Mouse (Mus musculus): ENCODE results near the gene Dgkh. TPM values are rescaled to one million over a fixed set of nuclear protein-coding genes. Genes with fewer than 3 reads are reported as not detected.

Gene Dgkh
- total RNA-seq, 2 experiments from 2014 or later, result 2.8 to 3.3 TPM

DNA sequence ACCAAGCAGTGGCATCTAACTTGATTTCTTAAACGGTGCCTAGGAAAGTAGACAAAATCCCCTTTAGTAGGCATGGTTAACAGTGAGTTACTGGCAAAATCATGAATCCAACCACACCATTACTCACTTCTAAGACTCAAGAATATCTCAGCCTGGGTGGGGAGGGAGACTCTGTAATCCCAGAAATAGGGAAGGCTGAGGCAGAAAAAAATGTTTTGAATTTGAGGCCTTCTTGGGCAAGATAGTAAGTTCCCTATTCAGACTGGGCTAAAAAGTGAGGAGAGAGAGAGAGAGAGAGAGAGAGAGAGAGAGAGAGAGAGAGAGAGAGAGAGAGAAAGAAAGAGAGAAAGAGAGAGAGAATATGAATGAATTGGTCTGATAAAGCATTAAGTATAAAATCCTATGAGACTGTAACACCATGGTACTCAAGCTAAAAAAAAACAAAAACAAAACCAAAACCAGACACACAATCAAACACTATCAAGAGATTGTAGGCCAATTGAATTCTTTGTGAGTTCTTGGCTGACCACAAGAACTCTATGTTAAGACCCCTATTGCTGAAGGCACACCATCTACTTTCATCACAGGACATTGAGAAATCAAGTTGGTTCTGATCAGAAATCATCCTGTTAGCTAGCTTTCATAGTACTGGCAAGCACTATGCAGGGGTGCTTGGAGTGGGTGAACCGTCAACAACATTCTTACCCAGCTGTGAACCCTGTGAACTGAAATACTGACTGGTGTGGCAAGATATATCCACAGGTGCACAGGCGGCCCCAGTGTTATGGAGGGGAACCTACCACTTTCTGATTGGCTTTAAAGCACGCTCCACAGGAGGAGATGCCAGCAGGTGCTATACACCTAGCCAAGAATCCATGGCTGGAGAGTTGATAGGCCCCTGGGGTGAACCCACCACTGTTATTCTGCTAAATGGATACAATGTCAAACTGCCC is 101.4 kb downstream of the Dgkh start:
- H3K4me3 ChIP-seq, result no peak overlapping the region
- intact Hi-C loops (cut with DNase I), result no loop called here
- DNase-seq, result no peak
- TF ChIP-seq CTCF (IDR thresholded peaks at IDR 0.05), result no peak
- H3K27ac ChIP-seq, result no peak overlapping the region

DNA sequence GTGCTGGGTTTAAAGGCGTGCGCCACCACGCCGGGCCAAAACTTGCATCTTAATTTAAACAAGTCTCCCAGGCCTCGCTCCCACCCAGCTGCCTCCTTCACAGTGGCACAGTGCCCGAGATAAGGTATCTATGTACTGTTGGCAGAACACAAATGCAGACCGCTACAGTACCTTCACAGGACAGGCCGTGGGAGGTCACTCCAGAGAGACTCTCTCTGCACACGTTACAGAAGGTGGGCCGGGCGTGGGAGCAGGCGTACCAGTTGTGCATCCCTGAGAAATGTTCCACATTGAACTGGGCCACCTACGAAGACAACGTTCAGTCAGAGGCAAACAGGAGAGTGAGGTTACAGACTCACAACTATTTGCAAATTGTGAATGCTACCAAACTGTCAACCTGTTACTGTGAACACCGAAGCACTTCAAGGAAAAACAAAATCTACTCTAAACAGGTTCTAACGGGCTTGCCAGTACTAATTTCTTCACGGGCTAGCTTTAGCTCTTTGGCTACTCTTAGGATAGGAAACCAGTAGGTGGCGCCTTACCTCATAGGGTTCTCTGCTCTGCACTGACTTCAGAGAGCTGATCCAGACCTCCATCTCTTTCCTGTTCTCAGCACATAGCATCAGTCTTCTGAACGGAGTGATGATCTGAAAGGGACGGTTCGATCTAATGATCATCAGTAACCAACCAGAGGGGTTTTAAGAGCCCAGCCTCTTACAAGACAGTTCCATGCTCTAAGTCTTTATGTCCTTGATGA is 104.9 kb downstream of the Dgkh start:
- Histone ChIP-seq H3K27ac (no peak overlapping the region), H3K4me3 (no peak overlapping the region)
- no peak for DNase-seq
- intact Hi-C loops (cut with DNase I), result no loop called here
- peak; percentile 67 for TF ChIP-seq CTCF (IDR thresholded peaks at IDR 0.05)

DNA sequence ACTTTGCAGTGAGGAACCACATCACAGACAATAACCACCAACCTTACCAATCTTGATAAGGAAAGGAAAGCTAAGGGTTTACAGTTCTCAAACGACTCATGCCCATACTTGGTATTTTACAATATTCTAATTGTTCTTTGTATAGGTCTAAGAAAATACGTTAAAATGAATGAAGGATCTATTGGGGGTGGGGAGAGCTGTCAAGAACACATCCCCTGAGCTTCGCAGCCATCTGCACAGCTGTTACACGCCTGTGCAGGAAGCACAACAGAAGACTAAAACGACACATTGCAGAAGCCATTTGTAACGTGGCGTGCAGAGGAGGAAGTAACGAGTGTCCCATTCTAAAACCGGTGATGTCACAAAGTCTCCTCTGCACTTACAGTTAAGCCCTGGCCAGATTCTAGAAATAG is 113.7 kb downstream of the Dgkh start:
- H3K4me3 ChIP-seq, result no peak overlapping the region
- no peak for TF ChIP-seq CTCF (IDR thresholded peaks at IDR 0.05)
- no peak overlapping the region for H3K27ac ChIP-seq
- DNase-seq, result no peak
- intact Hi-C loops (cut with DNase I), result no loop called here

DNA sequence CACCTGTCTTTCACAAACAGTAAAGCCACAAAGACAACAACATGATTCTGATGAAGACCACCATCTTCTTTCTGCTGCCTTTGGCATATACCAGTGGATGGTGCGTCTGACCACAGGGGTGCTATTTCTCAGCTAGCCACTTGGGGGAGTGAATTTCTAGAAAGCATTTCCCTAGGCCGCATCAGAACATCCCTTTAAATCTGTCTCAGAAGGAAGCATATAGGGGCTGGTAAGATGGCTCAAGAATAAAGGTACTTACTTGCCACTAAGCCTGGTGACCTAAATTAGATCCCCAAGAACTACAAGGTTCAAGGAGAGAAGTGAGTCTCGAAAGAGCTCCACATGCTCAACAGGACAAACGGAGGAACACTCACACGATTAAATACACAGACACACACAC is 119.0 kb downstream of the Dgkh start:
- DNase-seq, result no peak
- no peak overlapping the region for H3K27ac ChIP-seq
- no peak overlapping the region for H3K4me3 ChIP-seq
- TF ChIP-seq CTCF (IDR thresholded peaks at IDR 0.05), result peak; percentile 51
- intact Hi-C loops (cut with DNase I), result no loop called here

- DNase-seq, result no peak
- no peak for TF ChIP-seq CTCF (IDR thresholded peaks at IDR 0.05)
- no peak overlapping the region for H3K4me3 ChIP-seq
- no peak overlapping the region for H3K27ac ChIP-seq
- intact Hi-C loops (cut with DNase I), result no loop called here
Measured at GRCm38 (mm10) chr14:78612111-78612788, 120.3 kb downstream of the Dgkh start.

DNA sequence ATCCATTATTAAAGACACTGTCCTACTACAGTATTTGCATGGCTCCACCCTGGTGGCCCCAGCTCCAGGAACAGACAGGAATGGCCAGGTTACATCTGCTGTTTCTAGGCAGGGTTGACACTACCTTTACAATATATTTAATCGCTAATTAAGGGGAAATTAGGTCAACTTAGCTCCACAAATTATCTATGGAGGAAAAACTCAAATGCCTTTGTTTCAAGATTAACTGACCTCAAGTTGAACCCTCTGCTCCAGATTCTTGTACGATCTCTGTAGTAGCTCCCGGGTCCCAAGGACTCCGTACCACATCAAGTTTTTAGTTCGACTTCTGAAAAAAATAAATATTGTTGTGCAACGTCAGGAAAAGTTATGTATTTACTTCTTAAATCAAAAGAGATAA is 137.7 kb downstream of the Dgkh start:
- TF ChIP-seq CTCF (IDR thresholded peaks at IDR 0.05), result no peak
- H3K27ac ChIP-seq, result no peak overlapping the region
- intact Hi-C loops (cut with DNase I), result no loop called here
- H3K4me3 ChIP-seq, result no peak overlapping the region
- DNase-seq, result no peak

DNA sequence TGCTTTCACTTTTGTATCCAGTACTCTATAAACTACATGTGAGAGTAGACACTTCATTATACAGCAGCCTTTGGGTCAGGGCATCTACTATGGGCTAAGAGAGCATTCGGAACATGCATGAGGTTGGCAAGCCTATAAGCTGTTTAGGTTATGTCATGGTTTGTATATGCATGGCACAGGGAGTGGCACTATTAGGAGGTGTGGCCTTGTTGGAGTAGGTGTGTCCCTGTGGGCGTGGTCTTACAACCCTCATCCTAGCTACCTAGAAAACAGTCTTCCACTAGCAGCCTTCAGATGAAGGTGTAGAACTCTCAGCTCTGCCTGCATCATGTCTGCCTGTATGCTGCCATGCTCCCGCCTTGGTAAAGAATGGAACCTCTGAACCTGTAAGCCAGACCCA is 139.6 kb downstream of the Dgkh start:
- intact Hi-C loops (cut with DNase I), result no loop called here
- no peak for DNase-seq
- no peak for TF ChIP-seq CTCF (IDR thresholded peaks at IDR 0.05)
- Histone ChIP-seq H3K4me3 (no peak overlapping the region), H3K27ac (no peak overlapping the region)

DNA sequence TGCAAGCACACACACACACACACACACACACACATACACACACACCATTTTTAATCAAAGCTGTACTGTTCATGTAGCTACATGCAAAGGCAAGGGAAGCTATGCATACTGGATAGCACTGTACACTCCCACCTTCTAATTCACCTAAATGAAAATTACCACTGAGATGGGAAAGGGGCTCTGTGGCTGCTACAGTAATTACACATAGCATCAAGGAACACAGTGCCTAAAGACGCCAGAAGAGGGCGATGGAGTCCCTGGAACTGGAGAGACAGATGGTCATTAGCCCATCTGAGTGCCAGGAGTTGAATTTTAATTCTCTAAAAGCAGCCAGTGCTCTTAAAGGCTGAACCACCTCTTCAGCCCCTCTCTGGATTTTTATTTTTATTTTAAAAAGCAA is 142.2 kb downstream of the Dgkh start:
- intact Hi-C loops (cut with DNase I), result no loop called here
- Histone ChIP-seq H3K27ac (no peak overlapping the region), H3K4me3 (no peak overlapping the region)
- peak; percentile 25 for DNase-seq
- TF ChIP-seq CTCF (IDR thresholded peaks at IDR 0.05), result peak; percentile 46

GRCm38 (mm10) chr14:78584222-78584621 is 148.4 kb downstream of the Dgkh start:
- TF ChIP-seq CTCF (IDR thresholded peaks at IDR 0.05), result no peak
- intact Hi-C loops (cut with DNase I), result no loop called here
- H3K27ac ChIP-seq, result no peak overlapping the region

DNA sequence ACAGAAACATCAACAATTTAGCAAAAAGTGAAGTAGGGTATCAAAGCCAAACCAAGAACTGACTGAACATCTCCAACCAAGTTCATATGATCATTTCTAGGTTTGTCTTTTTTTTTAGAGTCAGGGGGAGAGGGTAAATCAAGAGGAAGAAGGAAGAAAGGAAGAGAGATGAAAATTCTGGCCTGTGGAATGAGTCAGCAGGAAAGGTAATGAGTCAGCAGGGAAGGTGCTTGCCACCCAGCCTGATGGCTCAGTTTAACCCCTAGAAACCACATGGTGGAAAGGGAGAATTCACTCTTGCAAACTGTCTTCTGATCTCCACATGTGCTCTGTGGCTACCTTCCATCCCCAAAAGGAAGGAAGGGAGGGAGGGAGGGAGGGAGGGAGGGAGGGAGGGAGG is 149.4 kb downstream of the Dgkh start:
- Histone ChIP-seq H3K4me3 (no peak overlapping the region), H3K27ac (no peak overlapping the region)
- intact Hi-C loops (cut with DNase I), result no loop called here
- DNase-seq, result no peak
- TF ChIP-seq CTCF (IDR thresholded peaks at IDR 0.05), result no peak

More at GRCm38 (mm10) chr14:78584222-78584621, 148.4 kb downstream of the Dgkh start:
- no peak for DNase-seq
- no peak overlapping the region for H3K4me3 ChIP-seq

- H3K4me3 ChIP-seq, result no peak overlapping the region
- intact Hi-C loops (cut with DNase I), result no loop called here
- no peak overlapping the region for H3K27ac ChIP-seq
- no peak for DNase-seq
- TF ChIP-seq CTCF (IDR thresholded peaks at IDR 0.05), result peak; percentile 15; the same call in 1 of the 2 replicates
Measured at GRCm38 (mm10) chr14:78575899-78576298, 156.7 kb downstream of the Dgkh start.

- no peak for TF ChIP-seq CTCF (IDR thresholded peaks at IDR 0.05)
- Histone ChIP-seq H3K27ac (no peak overlapping the region), H3K4me3 (no peak overlapping the region)
- intact Hi-C loops (cut with DNase I), result no loop called here
- DNase-seq, result no peak
Measured at GRCm38 (mm10) chr14:78568410-78568809, 164.2 kb downstream of the Dgkh start.

DNA sequence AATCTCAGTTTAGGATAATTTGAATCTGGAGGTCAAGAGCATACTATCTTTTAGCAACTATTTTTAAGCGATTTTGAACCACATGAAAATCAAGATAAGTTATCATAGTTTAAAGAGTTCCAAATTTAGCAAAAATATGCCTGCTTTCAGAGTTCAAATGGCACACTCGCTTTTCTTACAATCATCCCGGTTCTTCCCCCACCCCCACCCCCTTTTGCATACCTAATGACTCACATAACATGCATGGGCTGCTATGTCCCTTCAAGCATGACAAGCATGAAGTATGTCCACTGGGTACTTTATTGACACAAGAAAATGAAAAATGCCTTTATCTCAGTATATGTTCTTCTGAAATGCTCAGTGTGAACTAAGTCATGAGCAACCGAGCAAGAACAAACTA is 166.1 kb downstream of the Dgkh start:
- Histone ChIP-seq H3K4me3 (no peak overlapping the region), H3K27ac (no peak overlapping the region)
- DNase-seq, result no peak
- no peak for TF ChIP-seq CTCF (IDR thresholded peaks at IDR 0.05)
- intact Hi-C loops (cut with DNase I), result no loop called here
